Comparison of ENCODE assay signal across 7 mouse cellular contexts in the genomic region with DNA sequence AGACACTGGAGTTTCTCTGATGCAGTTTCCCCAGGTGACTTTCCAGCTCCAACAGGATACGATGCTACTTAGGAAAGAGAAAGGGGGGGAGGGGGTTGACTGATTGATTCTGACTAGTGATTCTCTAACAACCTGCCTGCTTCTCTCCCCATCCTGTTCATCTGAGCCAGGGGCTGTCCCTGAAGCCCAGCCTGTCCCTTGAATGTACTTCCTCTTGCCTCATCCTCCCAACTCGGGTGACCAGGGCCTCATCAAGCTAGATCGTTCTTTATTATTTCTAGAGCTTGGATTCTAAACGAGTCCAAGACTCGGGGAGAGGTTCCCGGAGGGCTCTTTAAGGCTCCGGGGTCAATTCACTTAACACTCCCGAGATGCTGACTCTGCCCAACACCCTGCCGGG. TPM values are rescaled to one million over a fixed set of nuclear protein-coding genes. Genes with fewer than 3 reads are reported as not detected.
DNase-seq lines count a peak whose midpoint lies in the region; ATAC-seq and TF ChIP-seq lines count a peak whose summit lies in the region.

No protein-coding gene starts in this region.

- peak overlapping the region; percentile 79 for H3K4me2 ChIP-seq in neural tube, embryonic 11.5 days (ENCODE audit: low read depth)
- H3K4me2 ChIP-seq in embryonic facial prominence, embryonic 14.5 days (ENCODE audit: low read depth, low read length) = peak overlapping the region; percentile 95
- H3K4me2 ChIP-seq in limb, embryonic 14.5 days (replicated peaks; ENCODE audit: low read depth, low read length, severe bottlenecking) = peak overlapping the region; percentile 85
- peak overlapping the region; percentile 88 for H3K4me2 ChIP-seq in stomach, embryonic 16.5 days (ENCODE audit: low read depth, low read length)

- H3K27me3 ChIP-seq in neural tube, embryonic 11.5 days (ENCODE audit: control insufficient read depth, insufficient read depth, low read length) = no peaks in the 10 kb centered on the region
- no peaks in the 10 kb centered on the region for H3K27me3 ChIP-seq in embryonic facial prominence, embryonic 14.5 days (replicated peaks; ENCODE audit: control insufficient read depth, insufficient read depth, low read length)
- no peaks in the 10 kb centered on the region for H3K27me3 ChIP-seq in limb, embryonic 14.5 days (ENCODE audit: control insufficient read depth, insufficient read depth, low read length)
- no peaks in the 10 kb centered on the region for H3K27me3 ChIP-seq in stomach, embryonic 16.5 days (ENCODE audit: control insufficient read depth, insufficient read depth, low read length)

- H3K4me1 ChIP-seq in neural tube, embryonic 11.5 days (ENCODE audit: control insufficient read depth, insufficient read depth, low read length) = peaks cover 18% of the 10 kb centered on the region
- H3K4me1 ChIP-seq in embryonic facial prominence, embryonic 14.5 days (ENCODE audit: control insufficient read depth, insufficient read depth, low read length) = peaks cover 22% of the 10 kb centered on the region
- H3K4me1 ChIP-seq in limb, embryonic 14.5 days (ENCODE audit: control insufficient read depth, insufficient read depth, low read length) = peaks cover 19% of the 10 kb centered on the region
- peaks cover 24% of the 10 kb centered on the region for H3K4me1 ChIP-seq in stomach, embryonic 16.5 days (ENCODE audit: control insufficient read depth, insufficient read depth, low read length)

- 42% methylated on average over 9 of the region's 9 CpGs for WGBS in neural tube, embryonic 11.5 days
- 32% methylated on average over 9 of the region's 9 CpGs for WGBS in embryonic facial prominence, embryonic 14.5 days
- WGBS in limb, embryonic 14.5 days = 37% methylated on average over 9 of the region's 9 CpGs
- 29% methylated on average over 9 of the region's 9 CpGs for WGBS in stomach, embryonic 16.5 days

- H3K9me3 ChIP-seq in neural tube, embryonic 11.5 days (ENCODE audit: control insufficient read depth, low read length) = no peaks in the 10 kb centered on the region
- no peaks in the 10 kb centered on the region for H3K9me3 ChIP-seq in embryonic facial prominence, embryonic 14.5 days (ENCODE audit: control insufficient read depth, low read length)
- no peaks in the 10 kb centered on the region for H3K9me3 ChIP-seq in limb, embryonic 14.5 days (ENCODE audit: control insufficient read depth, low read length)
- no peaks in the 10 kb centered on the region for H3K9me3 ChIP-seq in stomach, embryonic 16.5 days (replicated peaks; ENCODE audit: control insufficient read depth, low read length)

- no peak overlapping the region for H3K27ac ChIP-seq in neural tube, embryonic 11.5 days (ENCODE audit: low read depth, low read length)
- no peak overlapping the region for H3K27ac ChIP-seq in embryonic facial prominence, embryonic 14.5 days (replicated peaks; ENCODE audit: low read depth, low read length)
- H3K27ac ChIP-seq in limb, embryonic 14.5 days (replicated peaks; ENCODE audit: low read depth, low read length) = no peak overlapping the region
- H3K27ac ChIP-seq in stomach, embryonic 16.5 days (ENCODE audit: low read length) = peak overlapping the region; percentile 14; the same call in 1 of the 2 replicates

- 0 out of 2 replicates have a peak, but pooled peaks cover 2% of the 10 kb centered on the region for H3K36me3 ChIP-seq in neural tube, embryonic 11.5 days (ENCODE audit: control insufficient read depth, insufficient read depth, low read length)
- H3K36me3 ChIP-seq in embryonic facial prominence, embryonic 14.5 days (ENCODE audit: control insufficient read depth, insufficient read depth, low read length) = peaks cover 32% of the 10 kb centered on the region
- peaks cover 42% of the 10 kb centered on the region for H3K36me3 ChIP-seq in limb, embryonic 14.5 days (ENCODE audit: control insufficient read depth, insufficient read depth, low read length)
- peaks cover 5% of the 10 kb centered on the region; the same call in 1 of the 2 replicates for H3K36me3 ChIP-seq in stomach, embryonic 16.5 days (ENCODE audit: control insufficient read depth, insufficient read depth, low read length)

- H3K4me3 ChIP-seq in neural tube, embryonic 11.5 days (ENCODE audit: low read depth, low read length) = peak overlapping the region; percentile 93
- H3K4me3 ChIP-seq in embryonic facial prominence, embryonic 14.5 days (ENCODE audit: low read depth, low read length) = peak overlapping the region; percentile 91
- H3K4me3 ChIP-seq in limb, embryonic 14.5 days (replicated peaks; ENCODE audit: low read length) = peak overlapping the region; percentile 85
- peak overlapping the region; percentile 92 for H3K4me3 ChIP-seq in stomach, embryonic 16.5 days (replicated peaks; ENCODE audit: low read length)

- ATAC-seq in neural tube, embryonic 11.5 days (ENCODE audit: insufficient read depth, low FRiP score, low TSS enrichment) = no peak
- no peak for ATAC-seq in embryonic facial prominence, embryonic 14.5 days (ENCODE audit: low read depth)
- ATAC-seq in limb, embryonic 14.5 days (ENCODE audit: low FRiP score, low read depth) = no peak
- ATAC-seq in stomach, embryonic 16.5 days (ENCODE audit: insufficient read depth, low FRiP score) = no peak

- DNase-seq in neural tube, embryonic 11.5 days (ENCODE audit: low spot score) = no peak
- DNase-seq in neural tube, embryonic 10.5 days (ENCODE audit: extremely low spot score, low spot score) = no peak
- DNase-seq in embryonic facial prominence, embryonic 14.5 days (ENCODE audit: low spot score) = no peak
- no peak for DNase-seq in limb, embryonic 14.5 days (ENCODE audit: low spot score)
- DNase-seq in spleen, adult 18-20 months = no peak
- DNase-seq in ovary, postnatal 10 days (ENCODE audit: low spot score) = no peak

- H3K9ac ChIP-seq in neural tube, embryonic 11.5 days (ENCODE audit: low read length) = peak overlapping the region; percentile 93
- H3K9ac ChIP-seq in embryonic facial prominence, embryonic 14.5 days (ENCODE audit: low read depth, low read length) = peak overlapping the region; percentile 94
- H3K9ac ChIP-seq in limb, embryonic 14.5 days (ENCODE audit: low read depth, low read length, severe bottlenecking) = peak overlapping the region; percentile 83
- H3K9ac ChIP-seq in stomach, embryonic 16.5 days (ENCODE audit: low read length) = peak overlapping the region; percentile 96

- no peak for TF ChIP-seq POLR2A in limb, embryonic 14.5 days (IDR thresholded peaks at IDR 0.05; ENCODE audit: borderline replicate concordance, extremely low read depth, insufficient read depth, insufficient read length)

RNA-seq across cellular contexts. Expression of gene Eaf1, which starts 0.3 kb away (rescaled TPM):
- 21.8 and 22.5 TPM in 2 replicates for polyA plus RNA-seq in neural tube, embryonic 11.5 days (2014; fragmentation: Nextera tagmentation; extraction: Ambion mirVana)
- polyA plus RNA-seq in embryonic facial prominence, embryonic 14.5 days (2014; fragmentation: Nextera tagmentation; extraction: Ambion mirVana) = 22.6 and 22.9 TPM in 2 replicates
- 37.4 and 41.3 TPM in 2 replicates for polyA plus RNA-seq in limb, embryonic 14.5 days (2012; rRNA removed)
- polyA plus RNA-seq in limb, embryonic 14.5 days (2014; fragmentation: Nextera tagmentation; extraction: Ambion mirVana) = 22.6 and 23.3 TPM in 2 replicates
- 21.2 and 24.7 TPM in 2 replicates for polyA plus RNA-seq in stomach, embryonic 16.5 days (2015; fragmentation: Nextera tagmentation; extraction: Ambion mirVana)

RNA-seq across cellular contexts. Expression of gene Mettl6, which starts 0.9 kb away (rescaled TPM):
- polyA plus RNA-seq in neural tube, embryonic 11.5 days (2014; fragmentation: Nextera tagmentation; extraction: Ambion mirVana) = 78.9 and 85.6 TPM in 2 replicates
- polyA plus RNA-seq in embryonic facial prominence, embryonic 14.5 days (2014; fragmentation: Nextera tagmentation; extraction: Ambion mirVana) = 54.0 and 58.6 TPM in 2 replicates
- polyA plus RNA-seq in limb, embryonic 14.5 days (2012; rRNA removed) = 26.8 and 31.3 TPM in 2 replicates
- 59.8 and 67.6 TPM in 2 replicates for polyA plus RNA-seq in limb, embryonic 14.5 days (2014; fragmentation: Nextera tagmentation; extraction: Ambion mirVana)
- polyA plus RNA-seq in stomach, embryonic 16.5 days (2015; fragmentation: Nextera tagmentation; extraction: Ambion mirVana) = 44.4 and 50.4 TPM in 2 replicates

RNA-seq across cellular contexts. Expression of gene Sh3bp5, which starts 58.0 kb away (rescaled TPM):
- 17.2 and 20.1 TPM in 2 replicates for polyA plus RNA-seq in neural tube, embryonic 11.5 days (2014; fragmentation: Nextera tagmentation; extraction: Ambion mirVana)
- 19.7 and 24.1 TPM in 2 replicates for polyA plus RNA-seq in embryonic facial prominence, embryonic 14.5 days (2014; fragmentation: Nextera tagmentation; extraction: Ambion mirVana)
- polyA plus RNA-seq in limb, embryonic 14.5 days (2012; rRNA removed) = 37.4 and 49.1 TPM in 2 replicates
- polyA plus RNA-seq in limb, embryonic 14.5 days (2014; fragmentation: Nextera tagmentation; extraction: Ambion mirVana) = 22.2 and 28.4 TPM in 2 replicates
- 19.5 and 20.0 TPM in 2 replicates for polyA plus RNA-seq in stomach, embryonic 16.5 days (2015; fragmentation: Nextera tagmentation; extraction: Ambion mirVana)
